Mouse (Mus musculus): ENCODE measurements at regions not wholly inside any gene's neighbourhood (a gene's known extent, or its start where the extent isn't known, plus 50 kb on each side); places are given as distances from the start of the nearest gene placed in this dataset.

GRCm38 (mm10) chr3:147416926-147417325, 564.8 kb downstream of the Ttll7 start:
- no peak for DNase-seq (ENCODE audit: extremely low spot score in 1 of 2, low spot score in 1 of 2)

- no peak for DNase-seq (ENCODE audit: extremely low spot score in 1 of 2, low spot score in 1 of 2)
These were observed 567.0 kb downstream of the Ttll7 start for GRCm38 (mm10) chr3:147419129-147419528.

- no peak for DNase-seq (ENCODE audit: extremely low spot score in 1 of 2, low spot score in 1 of 2)
These were observed 570.0 kb downstream of the Ttll7 start for GRCm38 (mm10) chr3:147422196-147422595.

- no peak for DNase-seq (ENCODE audit: extremely low spot score in 1 of 2, low spot score in 1 of 2)
These were observed 571.9 kb downstream of the Ttll7 start for GRCm38 (mm10) chr3:147423895-147424575.

GRCm38 (mm10) chr3:147428837-147429236, 576.7 kb downstream of the Ttll7 start:
- no peak for DNase-seq (ENCODE audit: extremely low spot score in 1 of 2, low spot score in 1 of 2)

GRCm38 (mm10) chr3:147442925-147443690, 590.9 kb downstream of the Ttll7 start:
- no peak for DNase-seq (ENCODE audit: extremely low spot score in 1 of 2, low spot score in 1 of 2)

- DNase-seq (ENCODE audit: extremely low spot score in 1 of 2, low spot score in 1 of 2), result no peak
These were observed 591.5 kb downstream of the Ttll7 start for GRCm38 (mm10) chr3:147443691-147443960.

- DNase-seq (ENCODE audit: extremely low spot score in 1 of 2, low spot score in 1 of 2), result no peak
These were observed 592.0 kb downstream of the Ttll7 start for GRCm38 (mm10) chr3:147444005-147444763.

- DNase-seq (ENCODE audit: extremely low spot score in 1 of 2, low spot score in 1 of 2), result no peak
These were observed 593.1 kb downstream of the Ttll7 start for GRCm38 (mm10) chr3:147445066-147445844.

- DNase-seq (ENCODE audit: extremely low spot score in 1 of 2, low spot score in 1 of 2), result no peak
These were observed 593.7 kb downstream of the Ttll7 start for GRCm38 (mm10) chr3:147445884-147446283.

GRCm38 (mm10) chr3:147452176-147452575, 600.0 kb downstream of the Ttll7 start:
- DNase-seq (ENCODE audit: extremely low spot score in 1 of 2, low spot score in 1 of 2), result no peak

GRCm38 (mm10) chr3:147455383-147455782, 603.2 kb downstream of the Ttll7 start:
- no peak for DNase-seq (ENCODE audit: extremely low spot score in 1 of 2, low spot score in 1 of 2)

GRCm38 (mm10) chr3:147456294-147456693, 604.1 kb downstream of the Ttll7 start:
- no peak for DNase-seq (ENCODE audit: extremely low spot score in 1 of 2, low spot score in 1 of 2)

- DNase-seq (ENCODE audit: extremely low spot score in 1 of 2, low spot score in 1 of 2), result no peak
These were observed 605.9 kb downstream of the Ttll7 start for GRCm38 (mm10) chr3:147458115-147458514.

GRCm38 (mm10) chr3:147479890-147480289, 627.7 kb downstream of the Ttll7 start:
- no peak for DNase-seq (ENCODE audit: extremely low spot score in 1 of 2, low spot score in 1 of 2)

Measured in layer of hippocampus, postnatal 25 days (tissue).